In genomic region chr6:66897994-66898393, GRCm38 (mm10) we compare ENCODE assay signal across 8 mouse cellular contexts. TPM values are rescaled to one million over a fixed set of nuclear protein-coding genes. Genes with fewer than 3 reads are reported as not detected.
A peak's percentile ranks its signal among the peaks of the same experiment; 100 is the strongest.
DNase-seq lines count a peak whose midpoint lies in the region; ATAC-seq and TF ChIP-seq lines count a peak whose summit lies in the region.

No protein-coding gene starts in this region.

- DNase-seq in forebrain, embryonic 10.5 days (ENCODE audit: extremely low spot score, low spot score) = no peak
- DNase-seq in lung, embryonic 14.5 days = peak; percentile 20
- no peak for DNase-seq in lung, postnatal 14 days
- DNase-seq in embryo, embryonic 10.5 days (ENCODE audit: low spot score) = no peak
- no peak for DNase-seq in ovary, postnatal 14 days (ENCODE audit: low spot score)

- H3K4me2 ChIP-seq in forebrain, embryonic 12.5 days = peak overlapping the region; percentile 89
- peak overlapping the region; percentile 85 for H3K4me2 ChIP-seq in lung, embryonic 14.5 days
- peak overlapping the region; percentile 84 for H3K4me2 ChIP-seq in intestine, postnatal 0 days (replicated peaks; ENCODE audit: low read depth)
- H3K4me2 ChIP-seq in neural tube, embryonic 15.5 days = peak overlapping the region; percentile 64

- H3K27me3 ChIP-seq in forebrain, embryonic 12.5 days = peaks cover 6% of the 10 kb centered on the region; the same call in 1 of the 2 replicates
- H3K27me3 ChIP-seq in forebrain, embryonic 10.5 days (ENCODE audit: poor library complexity, severe bottlenecking) = peaks cover 16% of the 10 kb centered on the region
- no peaks in the 10 kb centered on the region for H3K27me3 ChIP-seq in lung, embryonic 14.5 days (ENCODE audit: insufficient read depth, low read length)
- no peaks in the 10 kb centered on the region for H3K27me3 ChIP-seq in intestine, postnatal 0 days (replicated peaks; ENCODE audit: control insufficient read depth, insufficient read depth, low read length)
- 0 out of 2 replicates have a peak, but pooled peaks cover 2% of the 10 kb centered on the region for H3K27me3 ChIP-seq in neural tube, embryonic 15.5 days (replicated peaks)

- no peaks in the 10 kb centered on the region for H3K36me3 ChIP-seq in forebrain, embryonic 12.5 days (replicated peaks)
- no peaks in the 10 kb centered on the region for H3K36me3 ChIP-seq in forebrain, embryonic 10.5 days (replicated peaks)
- H3K36me3 ChIP-seq in lung, embryonic 14.5 days (ENCODE audit: insufficient read depth) = no peaks in the 10 kb centered on the region
- no peaks in the 10 kb centered on the region for H3K36me3 ChIP-seq in intestine, postnatal 0 days (ENCODE audit: control insufficient read depth, insufficient read depth)
- no peaks in the 10 kb centered on the region for H3K36me3 ChIP-seq in neural tube, embryonic 15.5 days

- H3K9ac ChIP-seq in forebrain, embryonic 12.5 days = no peak overlapping the region
- peak overlapping the region; percentile 83; the same call in 1 of the 2 replicates for H3K9ac ChIP-seq in lung, embryonic 14.5 days
- no peak overlapping the region for H3K9ac ChIP-seq in intestine, postnatal 0 days (ENCODE audit: low read depth, low read length)
- H3K9ac ChIP-seq in neural tube, embryonic 15.5 days (replicated peaks) = no peak overlapping the region

- peaks cover 10% of the 10 kb centered on the region for H3K4me1 ChIP-seq in forebrain, embryonic 12.5 days
- peaks cover 21% of the 10 kb centered on the region for H3K4me1 ChIP-seq in forebrain, embryonic 10.5 days
- peaks cover 7% of the 10 kb centered on the region; the same call in 1 of the 2 replicates for H3K4me1 ChIP-seq in lung, embryonic 14.5 days (ENCODE audit: insufficient read depth)
- peaks cover 6% of the 10 kb centered on the region for H3K4me1 ChIP-seq in intestine, postnatal 0 days (replicated peaks; ENCODE audit: control insufficient read depth, insufficient read depth, low read length)
- peaks cover 16% of the 10 kb centered on the region for H3K4me1 ChIP-seq in neural tube, embryonic 15.5 days

- H3K4me3 ChIP-seq in forebrain, embryonic 12.5 days (replicated peaks) = no peak overlapping the region
- no peak overlapping the region; the same call in 1 of the 2 replicates for H3K4me3 ChIP-seq in forebrain, embryonic 10.5 days
- H3K4me3 ChIP-seq in lung, embryonic 14.5 days (ENCODE audit: low read depth, low read length) = peak overlapping the region; percentile 78
- peak overlapping the region; percentile 94 for H3K4me3 ChIP-seq in intestine, postnatal 0 days (ENCODE audit: low read depth, low read length)
- peak overlapping the region; percentile 90 for H3K4me3 ChIP-seq in neural tube, embryonic 15.5 days (replicated peaks)

- TF ChIP-seq CTCF in lung, embryonic 14.5 days (IDR thresholded peaks at IDR 0.05; ENCODE audit: low read depth) = no peak
- TF ChIP-seq CTCF in intestine, postnatal 0 days (IDR thresholded peaks at IDR 0.05; ENCODE audit: low read depth) = no peak

- ATAC-seq in forebrain, embryonic 12.5 days (ENCODE audit: low FRiP score) = no peak
- no peak for ATAC-seq in lung, embryonic 14.5 days (ENCODE audit: insufficient read depth)
- ATAC-seq in intestine, postnatal 0 days = peak; percentile 48; the same call in 1 of the 2 replicates
- peak; percentile 48 for ATAC-seq in neural tube, embryonic 15.5 days (ENCODE audit: low FRiP score)

- 38% methylated on average over 4 of the region's 4 CpGs for WGBS in forebrain, embryonic 12.5 days
- WGBS in forebrain, embryonic 10.5 days = 68% methylated on average over 4 of the region's 4 CpGs
- WGBS in lung, embryonic 14.5 days = 31% methylated on average over 4 of the region's 4 CpGs
- WGBS in intestine, postnatal 0 days = 16% methylated on average over 4 of the region's 4 CpGs
- whole genome bisulfite sequencing in neural tube, embryonic 15.5 days = 28% methylated on average over 4 of the region's 4 CpGs

- no peaks in the 10 kb centered on the region for H3K9me3 ChIP-seq in forebrain, embryonic 12.5 days
- H3K9me3 ChIP-seq in forebrain, embryonic 10.5 days = no peaks in the 10 kb centered on the region
- H3K9me3 ChIP-seq in lung, embryonic 14.5 days (ENCODE audit: low read depth, low read length) = no peaks in the 10 kb centered on the region
- no peaks in the 10 kb centered on the region for H3K9me3 ChIP-seq in intestine, postnatal 0 days (ENCODE audit: control insufficient read depth)
- no peaks in the 10 kb centered on the region for H3K9me3 ChIP-seq in neural tube, embryonic 15.5 days (replicated peaks)

- H3K27ac ChIP-seq in forebrain, embryonic 12.5 days = no peak overlapping the region
- H3K27ac ChIP-seq in forebrain, embryonic 10.5 days = no peak overlapping the region
- H3K27ac ChIP-seq in lung, embryonic 14.5 days (ENCODE audit: low read depth) = peak overlapping the region; percentile 42; the same call in 1 of the 2 replicates
- H3K27ac ChIP-seq in intestine, postnatal 0 days (ENCODE audit: low read depth, low read length) = peak overlapping the region; percentile 98; the same call in 1 of the 2 replicates
- peak overlapping the region; percentile 51; the same call in 1 of the 2 replicates for H3K27ac ChIP-seq in neural tube, embryonic 15.5 days (replicated peaks)

RNA-seq across cellular contexts. Expression of gene Gng12, which starts 1.8 kb away (rescaled TPM):
- polyA plus RNA-seq in forebrain, embryonic 12.5 days (2016; fragmentation: Nextera tagmentation; extraction: Ambion mirVana) = 31.8 and 34.4 TPM in 2 replicates
- 50.3 and 51.2 TPM in 2 replicates for polyA plus RNA-seq in forebrain, embryonic 10.5 days (2016; fragmentation: Nextera tagmentation; extraction: Ambion mirVana)
- 119 and 131 TPM in 2 replicates for polyA plus RNA-seq in lung, embryonic 14.5 days (2014; fragmentation: Nextera tagmentation; extraction: Ambion mirVana)
- polyA plus RNA-seq in intestine, postnatal 0 days (2015; fragmentation: Nextera tagmentation; extraction: Ambion mirVana) = 265 and 271 TPM in 2 replicates
- 65.9 and 75.1 TPM in 2 replicates for polyA plus RNA-seq in neural tube, embryonic 15.5 days (2015; fragmentation: Nextera tagmentation; extraction: Ambion mirVana)

Comparison
In these comparisons a context has a peak if more than half of its experiments do, and no peak if none do; other contexts are left out.
1. ATAC-seq: peak in intestine, postnatal 0 days (single experiment) and neural tube, embryonic 15.5 days (single experiment); none in forebrain, embryonic 12.5 days (single experiment) and lung, embryonic 14.5 days (single experiment).
2. H3K27ac ChIP-seq: peak in lung, embryonic 14.5 days (single experiment), intestine, postnatal 0 days (single experiment) and neural tube, embryonic 15.5 days (single experiment); none in forebrain, embryonic 12.5 days (single experiment) and forebrain, embryonic 10.5 days (single experiment).
3. H3K4me3 ChIP-seq: peak in lung, embryonic 14.5 days (single experiment), intestine, postnatal 0 days (single experiment) and neural tube, embryonic 15.5 days (single experiment); none in forebrain, embryonic 12.5 days (single experiment) and forebrain, embryonic 10.5 days (single experiment).
4. Peak in every context shown above with its lines, with median percentiles within 50 percentile points of each other: H3K4me2 ChIP-seq.